Mouse (Mus musculus) Muller cell, postnatal 12 days (primary cell): Measurements from ENCODE around the gene Fam243.

Experiments used
- DNase-seq: peaks from one replicate; pipeline ENCODE4 v3.0.0-alpha.2; 2015; ENCODE audit errors: inconsistent ontology term

Fam243 gene

GRCm38 (mm10) chr16:92321341-92321740, at the start of gene Fam243:
Gene Fam243, minus strand, starts transcription at chr16:92321441.
- DNase-seq, result no peak

GRCm38 (mm10) chr16:92369260-92369659, 48.0 kb upstream of the Fam243 start:
- no peak for DNase-seq

- DNase-seq, result no peak
These were observed 44.2 kb upstream of the Fam243 start for GRCm38 (mm10) chr16:92365477-92365876.

- no peak for DNase-seq
These were observed 39.5 kb upstream of the Fam243 start for GRCm38 (mm10) chr16:92360711-92361110.

- DNase-seq, result no peak
These were observed 38.0 kb upstream of the Fam243 start, which contains the start of gene Kcne1 for GRCm38 (mm10) chr16:92359229-92359628. Gene Kcne1, minus strand, starts transcription at chr16:92359468.

- DNase-seq, result no peak
These were observed 37.5 kb upstream of the Fam243 start for GRCm38 (mm10) chr16:92358734-92359133.

- DNase-seq, result peak; percentile 62
These were observed 36.3 kb upstream of the Fam243 start for GRCm38 (mm10) chr16:92357566-92357965.

- DNase-seq, result no peak
These were observed 35.8 kb upstream of the Fam243 start for GRCm38 (mm10) chr16:92357023-92357422.

- DNase-seq, result no peak
These were observed 34.7 kb upstream of the Fam243 start for GRCm38 (mm10) chr16:92355982-92356381.

GRCm38 (mm10) chr16:92355366-92355765, 34.1 kb upstream of the Fam243 start:
- DNase-seq, result peak; percentile 46

- DNase-seq, result no peak
These were observed 32.7 kb upstream of the Fam243 start for GRCm38 (mm10) chr16:92353897-92354296.

GRCm38 (mm10) chr16:92353295-92353694, 32.1 kb upstream of the Fam243 start:
- no peak for DNase-seq

- peak; percentile 95 for DNase-seq
These were observed 27.7 kb upstream of the Fam243 start for GRCm38 (mm10) chr16:92348941-92349340.

- no peak for DNase-seq
These were observed 25.2 kb upstream of the Fam243 start for GRCm38 (mm10) chr16:92346297-92346916.

GRCm38 (mm10) chr16:92345177-92345576, 23.9 kb upstream of the Fam243 start:
- no peak for DNase-seq

GRCm38 (mm10) chr16:92340612-92341511, 19.6 kb upstream of the Fam243 start:
- peak; percentile 77 for DNase-seq

GRCm38 (mm10) chr16:92336280-92336679, 15.0 kb upstream of the Fam243 start:
- DNase-seq, result peak; percentile 75

GRCm38 (mm10) chr16:92334600-92334999, 13.4 kb upstream of the Fam243 start:
- DNase-seq, result no peak

GRCm38 (mm10) chr16:92330966-92331365, 9.7 kb upstream of the Fam243 start:
- no peak for DNase-seq

GRCm38 (mm10) chr16:92327911-92328310, 6.7 kb upstream of the Fam243 start:
- DNase-seq, result no peak

GRCm38 (mm10) chr16:92325062-92325406, 3.8 kb upstream of the Fam243 start:
- no peak for DNase-seq

- DNase-seq, result no peak
These were observed 3.2 kb upstream of the Fam243 start for GRCm38 (mm10) chr16:92324309-92325061.
